Mouse (Mus musculus): ENCODE results near the gene Tyr.

Gene Tyr

DNA sequence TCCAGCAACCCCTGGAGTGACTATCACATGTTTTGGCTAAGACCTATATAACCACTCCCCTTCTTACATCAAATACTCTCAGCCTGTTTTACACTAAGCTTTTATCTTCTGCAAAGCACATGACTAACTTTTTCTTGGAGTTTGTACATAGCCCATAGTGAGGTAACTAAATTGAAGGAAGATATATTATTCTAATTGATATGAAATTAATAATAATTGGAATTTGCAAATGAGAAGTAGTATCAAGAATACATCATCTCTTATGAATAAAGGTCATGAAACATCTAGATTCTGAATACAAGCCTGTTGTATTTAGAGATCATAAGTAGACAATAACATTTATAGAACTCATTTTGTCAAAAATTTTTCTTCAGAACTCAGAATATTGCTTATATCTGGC is at the start of gene Tyr:
Gene Tyr, minus strand, starts transcription at position 101 of the 400 bp plus-strand sequence.
- no peak for DNase-seq (ENCODE audit: low read depth, low spot score)

DNA sequence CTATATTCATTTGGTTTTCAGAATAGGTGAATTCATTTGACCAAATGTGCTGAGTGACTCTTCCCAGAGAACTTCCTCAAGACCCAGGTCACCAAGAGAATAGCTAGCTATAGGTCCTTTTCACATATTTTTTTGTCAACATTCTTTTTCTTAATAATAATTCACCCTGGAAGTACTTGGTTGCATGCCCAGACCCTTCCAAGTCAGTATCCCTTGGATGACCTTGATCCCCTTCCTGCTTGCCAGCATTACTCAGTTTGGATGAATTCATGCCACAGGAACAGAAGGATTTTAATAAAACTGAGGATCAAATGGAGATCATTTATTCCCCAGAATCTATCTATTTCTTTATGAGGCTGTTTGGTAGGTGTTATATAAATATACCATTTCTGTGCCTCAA is 45.7 kb upstream of the Tyr start:
- no peak for DNase-seq (ENCODE audit: low read depth, low spot score)

DNA sequence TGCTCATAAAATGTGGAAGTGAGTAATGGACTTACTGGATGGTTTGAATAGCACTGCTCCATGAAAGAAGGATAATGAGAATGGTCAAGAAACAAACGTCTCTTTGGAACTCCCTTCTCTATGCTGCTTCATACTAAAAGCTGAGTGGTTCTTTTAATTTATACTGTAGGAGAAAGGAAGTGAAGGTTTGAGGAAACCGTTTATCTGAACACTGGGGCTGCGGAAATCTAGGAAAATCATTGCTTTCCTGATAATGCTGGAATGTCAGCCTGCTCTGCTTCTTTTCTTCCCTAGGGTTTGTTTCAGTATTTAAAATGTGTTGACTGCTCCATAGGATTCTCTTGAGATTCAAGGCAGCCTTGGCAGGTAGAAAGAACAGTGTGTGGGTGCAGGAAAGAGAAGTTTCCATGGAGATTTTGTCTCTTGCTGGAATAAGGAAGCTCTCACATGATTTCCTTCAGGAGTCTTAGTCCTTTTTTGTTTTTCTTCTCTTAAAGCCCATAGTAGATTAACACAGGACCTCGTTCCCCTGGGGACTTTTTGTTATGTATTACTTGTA is 891 bp upstream of the Tyr start:
- no peak for DNase-seq (ENCODE audit: low read depth, low spot score)

DNA sequence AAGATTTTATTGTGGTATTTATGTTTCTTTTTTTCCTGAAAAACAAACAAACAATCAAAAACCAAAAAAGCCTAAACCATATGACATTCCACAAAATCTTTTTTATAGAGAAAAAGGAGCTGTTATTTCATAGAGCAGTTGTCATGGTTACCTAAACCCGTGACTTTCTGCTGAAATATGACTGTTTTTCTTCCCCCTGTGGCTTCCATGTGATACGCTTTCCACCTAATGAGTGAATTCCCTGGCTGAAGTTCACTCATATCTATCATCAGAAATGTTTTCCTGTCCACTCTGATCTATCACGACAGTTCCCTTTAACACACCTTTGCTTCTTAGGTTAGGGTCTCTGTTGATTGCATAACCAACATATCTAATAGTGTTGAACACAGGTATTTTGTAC is 5.3 kb downstream of the Tyr start:
- DNase-seq (ENCODE audit: low read depth, low spot score), result no peak

DNA sequence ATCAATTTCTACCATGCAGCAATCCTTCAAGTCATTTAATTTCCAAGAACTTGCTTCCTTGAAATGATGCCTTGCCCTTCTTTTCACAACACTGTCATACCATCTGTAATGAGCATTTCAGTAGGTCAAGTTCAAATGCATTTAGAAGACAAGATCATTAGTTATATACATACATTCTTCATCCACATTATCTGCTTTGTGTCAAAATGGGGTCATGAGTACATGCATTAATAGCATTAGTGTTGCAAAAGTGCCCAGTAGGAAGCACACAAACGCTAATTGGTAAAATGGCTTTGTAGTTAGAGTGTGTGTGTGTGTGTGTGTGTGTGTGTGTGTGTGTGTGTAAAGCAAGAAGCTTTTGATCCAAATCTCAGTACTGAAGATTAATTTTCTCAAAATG is 80.0 kb downstream of the Tyr start:
- no peak for DNase-seq (ENCODE audit: low read depth, low spot score)

DNA sequence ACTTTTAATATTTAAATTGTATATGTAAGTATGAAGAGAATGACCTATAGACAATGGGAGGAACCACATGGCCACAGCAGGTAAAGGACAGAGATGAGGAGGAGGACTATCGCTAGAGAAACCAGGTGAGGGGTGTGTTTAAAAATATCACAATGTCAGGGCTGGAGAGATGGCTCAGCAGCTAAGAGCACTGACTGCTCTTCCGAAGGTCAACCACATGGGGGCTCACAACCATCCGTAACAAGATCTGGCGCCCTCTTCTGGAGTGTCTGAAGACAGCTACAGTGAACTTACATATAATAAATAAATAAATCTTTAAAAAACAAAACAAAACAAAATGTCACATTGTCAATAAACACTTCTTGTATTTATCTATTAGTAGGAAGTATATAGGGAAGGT is 81.9 kb downstream of the Tyr start:
- peak; percentile 2 for DNase-seq (ENCODE audit: low read depth, low spot score)

DNA sequence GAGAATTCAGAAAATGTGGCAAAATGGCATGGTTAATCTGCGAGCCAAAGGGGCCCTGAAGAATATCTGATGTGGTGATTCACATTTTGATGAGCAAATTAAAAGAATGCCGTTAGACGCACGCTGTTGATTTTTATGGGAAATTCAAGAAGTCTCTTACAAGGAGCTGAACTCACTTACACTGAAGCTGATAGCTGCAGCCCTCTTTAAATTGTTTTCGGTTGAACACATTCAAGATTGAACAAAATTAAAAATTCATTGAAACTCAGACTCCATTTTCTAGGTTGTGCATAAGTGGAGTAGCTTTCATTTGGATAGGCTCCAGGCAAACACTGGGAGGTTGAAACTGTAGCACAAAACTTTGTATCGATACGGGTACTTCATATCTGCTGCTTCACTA is 96.3 kb downstream of the Tyr start:
- no peak for DNase-seq (ENCODE audit: low read depth, low spot score)

DNA sequence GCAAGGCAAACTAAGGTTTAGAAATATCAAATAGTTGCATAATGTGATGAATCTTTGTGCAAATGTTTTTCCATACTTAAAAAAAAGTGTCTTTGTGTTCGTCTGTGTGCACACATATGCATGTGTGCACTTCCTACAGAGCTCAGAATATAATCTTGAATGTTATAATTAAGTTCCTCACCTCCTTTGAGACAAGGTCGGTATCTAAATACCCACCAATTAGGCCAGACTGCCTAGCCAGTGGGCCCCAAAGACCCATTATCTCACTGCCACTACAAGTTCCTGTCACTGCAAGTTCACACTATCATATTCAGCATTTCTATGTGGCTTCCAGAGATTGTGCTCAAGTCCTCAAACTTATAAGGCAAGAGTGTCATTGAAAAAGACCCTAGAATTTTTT is 118.4 kb downstream of the Tyr start:
- DNase-seq (ENCODE audit: low read depth, low spot score), result no peak

Measured in A20 (cell line).